Mouse (Mus musculus) heart, embryonic 14.5 days (tissue): ENCODE results near the gene Zfp575. TPM values are rescaled to one million over a fixed set of nuclear protein-coding genes. Genes with fewer than 3 reads are reported as not detected.

Experiments
- ATAC-seq: fragments of 200-750 bp; cut with Nextera tagmentation; 2 replicates; pipeline ENCODE4 v1.8.0; 2017; ENCODE audit warnings: low read depth, moderate TSS enrichment; ENCODE audit not compliant: insufficient number of reproducible peaks, insufficient read depth, low FRiP score
- H3K27ac ChIP-seq, 2 experiments: fragments of 200-500 bp in 1 of 2; fragments of 300-500 bp in 1 of 2; sonication (generic) in 1 of 2; replicated peaks in 1 of 2; 2 replicates each; pipeline ENCODE4 v1.5.1; 2012 to 2014; ENCODE audit warnings: low read depth in 2 of 2, low read length in 2 of 2, control low read depth in 1 of 2, mild to moderate bottlenecking in 1 of 2, mixed read lengths in 1 of 2; ENCODE audit not compliant: control insufficient read depth in 1 of 2, insufficient read depth in 1 of 2
- H3K27me3 ChIP-seq: fragments of 300-500 bp; sonication (generic); 2 replicates; pipeline ENCODE4 v1.6.1; 2014; ENCODE audit warnings: mild to moderate bottlenecking, low read length, control low read depth; ENCODE audit not compliant: control insufficient read depth, insufficient read depth
- H3K36me3 ChIP-seq: fragments of 300-500 bp; sonication (generic); 2 replicates; pipeline ENCODE4 v1.6.1; 2014; ENCODE audit warnings: mild to moderate bottlenecking, control low read depth, low read length, mixed read lengths; ENCODE audit not compliant: control insufficient read depth, insufficient read depth
- H3K4me1 ChIP-seq, 2 experiments: fragments of 200-500 bp in 1 of 2; fragments of 300-500 bp in 1 of 2; sonication (generic) in 1 of 2; 2 replicates each; pipeline ENCODE4 v1.6.1; 2012 to 2014; ENCODE audit warnings: low read length in 2 of 2, control low read depth in 1 of 2, mixed read lengths in 1 of 2; ENCODE audit not compliant: control insufficient read depth in 2 of 2, insufficient read depth in 2 of 2
- H3K4me2 ChIP-seq: fragments of 300-500 bp; sonication (generic); 2 replicates; pipeline ENCODE4 v1.6.1; 2014; ENCODE audit warnings: mild to moderate bottlenecking, low read length
- H3K4me3 ChIP-seq, 2 experiments: fragments of 200-500 bp in 1 of 2; fragments of 300-500 bp in 1 of 2; sonication (generic) in 1 of 2; 2 replicates each; pipeline ENCODE4 v1.5.1; 2012 to 2014; ENCODE audit warnings: low read length in 2 of 2, mild to moderate bottlenecking in 2 of 2, control low read depth in 1 of 2, low read depth in 1 of 2, moderate library complexity in 1 of 2; ENCODE audit not compliant: control insufficient read depth in 1 of 2, insufficient read depth in 1 of 2
- H3K9ac ChIP-seq: fragments of 300-500 bp; sonication (generic); 2 replicates; pipeline ENCODE4 v1.6.1; 2014; ENCODE audit warnings: mild to moderate bottlenecking, low read length
- H3K9me3 ChIP-seq: fragments of 300-500 bp; sonication (generic); 2 replicates; pipeline ENCODE4 v1.6.1; 2016; ENCODE audit warnings: low read length, control low read depth; ENCODE audit not compliant: control insufficient read depth
- WGBS: fragments of 180-500 bp; shearing (Covaris S2); extraction: QIAGEN DNeasy Blood & Tissue Kit; methylation state at CpG from one replicate; pipeline ENCODE4 v1.1.7; 2014; 5-methylcytosine and 5-hydroxymethylcytosine counted together
- polyA plus RNA-seq: library from polyadenylated mRNA; unstranded; fragments of >200 nt; fragmentation: Nextera tagmentation; extraction: Ambion mirVana; gene quantifications from 2 replicates; pipeline ENCODE4 v1.2.1, GENCODE M21; 2014

Gene Zfp575
- polyA plus RNA-seq, 1 experiment from 2014 or later, result 0.36 TPM

DNA sequence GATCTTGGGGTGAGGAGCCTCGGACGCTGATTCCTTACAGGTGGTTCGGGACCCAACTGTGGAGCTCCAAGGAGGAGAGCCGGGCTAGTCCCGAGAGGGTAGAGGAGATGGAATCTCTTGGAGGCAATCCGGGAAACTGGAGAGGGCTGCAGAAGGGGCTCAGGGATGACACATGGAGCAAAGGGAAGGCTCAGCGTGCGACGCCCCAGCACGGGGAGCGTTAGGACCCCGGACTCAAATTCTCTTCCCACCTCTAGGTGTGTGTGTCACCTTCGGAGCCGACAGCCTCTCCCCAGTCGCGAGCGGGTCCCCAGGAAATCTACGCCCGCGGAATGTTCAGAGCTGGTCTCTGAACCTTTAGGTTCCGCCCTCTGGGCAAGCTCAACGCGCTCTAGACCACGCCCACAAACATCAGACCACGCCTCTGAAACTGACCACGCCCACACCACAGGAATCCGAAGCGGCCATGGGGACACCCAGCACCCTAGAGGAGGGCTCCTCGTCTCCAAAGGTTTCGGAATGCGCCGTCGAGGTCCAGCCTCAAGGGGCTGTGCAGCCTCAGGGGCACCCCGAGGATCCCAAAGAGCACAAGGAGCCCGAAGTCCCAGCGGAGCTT is 23.5 kb upstream of the Zfp575 start:
- H3K27me3 ChIP-seq, result peaks cover 54% of the 10 kb centered on the region

GRCm38 (mm10) chr7:24610144-24610878 is 22.9 kb upstream of the Zfp575 start, which contains the start of gene Phldb3:
Phldb3 (plus strand) TSS chr7:24610763.
- Histone ChIP-seq H3K27me3 (peaks cover 54% of the 10 kb centered on the region), H3K9ac (peak within 1 kb of the TSS; percentile 28; the same call in 1 of the 2 replicates)
- 5% methylated on average over 27 of the region's 27 CpGs for WGBS

More for the DNA sequence above, 23.5 kb upstream of the Zfp575 start:
- peak overlapping the region; percentile 28; the same call in 1 of the 2 replicates for H3K9ac ChIP-seq
- peak; percentile 36; the same call in 1 of the 2 replicates for ATAC-seq
- H3K4me2 ChIP-seq, result peak overlapping the region; percentile 60
- H3K36me3 ChIP-seq, result no peaks in the 10 kb centered on the region
- WGBS, result 1% methylated on average over 36 of the region's 36 CpGs
- peak overlapping the region; percentile 36 to 40 for H3K4me3 ChIP-seq
- no peaks in the 10 kb centered on the region for H3K9me3 ChIP-seq
- H3K27ac ChIP-seq, result no peak overlapping the region
- H3K4me1 ChIP-seq, result peaks cover 4 to 14% of the 10 kb centered on the region in 2 experiments; a peak in 3 of 4 replicates

GRCm38 (mm10) chr7:24608561-24608960 is 21.1 kb upstream of the Zfp575 start:
- no peak overlapping the region for H3K4me3 ChIP-seq
- WGBS, result 65% methylated on average over 8 of the region's 8 CpGs

More at GRCm38 (mm10) chr7:24610144-24610878, 22.9 kb upstream of the Zfp575 start, which contains the start of gene Phldb3:
- Histone ChIP-seq H3K4me1 (peaks cover 4 to 14% of the 10 kb centered on the region in 2 experiments; a peak in 3 of 4 replicates), H3K36me3 (no peaks in the 10 kb centered on the region), H3K4me3 (peak within 1 kb of the TSS; percentile 36 to 40), H3K9me3 (no peaks in the 10 kb centered on the region), H3K4me2 (peak within 1 kb of the TSS; percentile 60), H3K27ac (no peak within 1 kb of the TSS)
- no peak for ATAC-seq

DNA sequence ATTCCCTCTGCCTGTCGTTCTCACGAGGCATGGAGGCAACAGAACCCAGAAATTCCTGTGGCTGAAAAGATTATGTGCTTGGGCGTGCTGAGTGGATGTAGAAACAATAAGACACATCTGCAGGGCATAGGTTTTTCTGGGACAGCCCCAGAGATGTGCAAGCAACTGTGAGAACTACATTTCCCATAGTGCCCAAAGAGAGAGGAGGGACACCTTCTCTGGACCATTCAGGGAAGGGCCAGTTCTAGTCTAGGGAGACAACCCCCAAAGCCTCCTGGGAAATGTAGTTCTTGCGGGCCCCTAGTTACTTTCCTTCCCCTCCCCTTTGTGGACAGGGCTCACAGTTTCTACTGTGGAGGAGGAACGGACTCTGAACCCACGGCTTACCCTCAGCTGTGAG is 20.6 kb upstream of the Zfp575 start:
- Histone ChIP-seq H3K4me2 (no peak overlapping the region), H3K4me3 (no peak overlapping the region), H3K9ac (no peak overlapping the region), H3K9me3 (no peaks in the 10 kb centered on the region), H3K36me3 (no peaks in the 10 kb centered on the region), H3K27me3 (peaks cover 43% of the 10 kb centered on the region), H3K27ac (no peak overlapping the region), H3K4me1 (peaks cover 4 to 14% of the 10 kb centered on the region in 2 experiments; a peak in 3 of 4 replicates)
- 0 out of 2 replicates have a peak, but pooled peaks have one; percentile 18 for ATAC-seq
- WGBS, result 36% methylated on average over 6 of the region's 6 CpGs

More at GRCm38 (mm10) chr7:24608561-24608960, 21.1 kb upstream of the Zfp575 start:
- Histone ChIP-seq H3K9me3 (no peaks in the 10 kb centered on the region), H3K27me3 (peaks cover 49% of the 10 kb centered on the region), H3K36me3 (no peaks in the 10 kb centered on the region), H3K9ac (no peak overlapping the region), H3K4me2 (no peak overlapping the region), H3K4me1 (peaks cover 4 to 14% of the 10 kb centered on the region in 2 experiments; a peak in 3 of 4 replicates), H3K27ac (no peak overlapping the region)
- no peak for ATAC-seq

GRCm38 (mm10) chr7:24606046-24606445 is 18.6 kb upstream of the Zfp575 start:
- 69% methylated on average over 7 of the region's 7 CpGs for WGBS
- Histone ChIP-seq H3K36me3 (no peaks in the 10 kb centered on the region), H3K4me3 (no peak overlapping the region), H3K9ac (no peak overlapping the region), H3K4me2 (no peak overlapping the region), H3K27ac (no peak overlapping the region), H3K27me3 (peaks cover 24% of the 10 kb centered on the region), H3K9me3 (no peaks in the 10 kb centered on the region), H3K4me1 (peaks cover 2 to 8% of the 10 kb centered on the region in 2 experiments; a peak in 3 of 4 replicates)
- no peak for ATAC-seq

GRCm38 (mm10) chr7:24605561-24605960 is 18.1 kb upstream of the Zfp575 start:
- H3K9ac ChIP-seq, result no peak overlapping the region
- H3K9me3 ChIP-seq, result no peaks in the 10 kb centered on the region
- WGBS, result 80% methylated on average over 7 of the region's 7 CpGs
- no peak overlapping the region for H3K27ac ChIP-seq
- no peak overlapping the region for H3K4me3 ChIP-seq
- no peak for ATAC-seq
- peaks cover 19% of the 10 kb centered on the region for H3K27me3 ChIP-seq
- H3K4me1 ChIP-seq, result peaks cover 0 to 3% of the 10 kb centered on the region in 2 experiments; a peak in 3 of 4 replicates
- H3K4me2 ChIP-seq, result no peak overlapping the region
- H3K36me3 ChIP-seq, result no peaks in the 10 kb centered on the region

DNA sequence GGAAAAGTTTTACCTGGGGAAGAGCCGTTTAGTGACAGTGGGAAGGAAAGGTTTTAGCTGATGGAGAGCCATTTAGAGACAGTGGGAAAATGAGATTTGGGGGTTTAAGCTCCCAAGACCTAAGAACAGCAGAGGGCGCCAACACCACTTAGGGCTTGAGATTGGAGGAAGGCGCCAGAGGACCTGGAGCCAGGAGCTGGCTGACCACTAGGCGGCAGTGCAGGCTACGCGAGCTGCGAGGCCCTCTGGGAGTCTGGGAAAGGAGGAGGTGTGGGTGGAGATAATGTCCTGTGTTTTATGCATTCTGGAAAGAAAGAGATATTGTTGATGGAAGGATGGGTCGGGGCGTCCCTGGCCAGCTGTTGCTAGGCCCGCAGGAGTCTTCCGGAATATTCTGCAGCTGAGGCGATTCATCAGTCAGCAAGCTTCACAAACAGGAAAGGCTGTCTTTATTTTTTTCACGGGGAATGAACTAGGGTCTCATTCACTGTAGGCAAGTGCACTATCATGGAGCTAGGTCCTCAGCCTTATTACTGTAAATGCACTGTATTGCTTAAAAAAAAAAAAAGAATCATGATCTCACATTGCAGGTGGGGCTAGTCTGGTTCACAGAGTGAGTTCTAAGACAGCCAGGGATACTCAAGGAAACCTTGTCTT is 13.6 kb upstream of the Zfp575 start:
- Histone ChIP-seq H3K4me2 (peak overlapping the region; percentile 39), H3K4me3 (no peak overlapping the region), H3K36me3 (no peaks in the 10 kb centered on the region), H3K27ac (no peak overlapping the region), H3K4me1 (no peaks in the 10 kb centered on the region), H3K9ac (no peak overlapping the region), H3K9me3 (no peaks in the 10 kb centered on the region), H3K27me3 (no peaks in the 10 kb centered on the region)
- WGBS, result 8% methylated on average over 13 of the region's 13 CpGs
- ATAC-seq, result peak; percentile 66; the same call in 1 of the 2 replicates
